Mouse (Mus musculus): ENCODE measurements around the gene Tecta. TPM values are rescaled to one million over a fixed set of nuclear protein-coding genes. Genes with fewer than 3 reads are reported as not detected.

Tecta gene
- total RNA-seq (2014; fragmentation: Nextera tagmentation) (not detected in 2 replicates), total RNA-seq (2017) (0.06 and 0.11 TPM in 2 replicates), polyA plus RNA-seq (2012) (not detected in 2 replicates)

- H3K27me3 ChIP-seq (ENCODE audit: insufficient read depth, low read length): peaks cover 39% of the 10 kb centered on the region
- ATAC-seq (ENCODE audit: extremely low read depth, insufficient number of reproducible peaks, low FRiP score, poor library complexity, severe bottlenecking) (no peak), DNase-seq (ENCODE audit: low spot score) (no peak)
- TF ChIP-seq TAL1 (conservative IDR thresholded peaks at IDR 0.05; ENCODE audit: low read depth, low read length) (no peak), GATA1 (IDR thresholded peaks at IDR 0.05; ENCODE audit: borderline replicate concordance, low read length) (no peak), POLR2AphosphoS5 (IDR thresholded peaks at IDR 0.05; ENCODE audit: insufficient replicate concordance, low read depth, low read length) (no peak), GATA2 (IDR thresholded peaks at IDR 0.05; ENCODE audit: borderline replicate concordance, low read depth, low read length) (no peak), CTCF (IDR thresholded peaks at IDR 0.05; ENCODE audit: low read depth, low read length) (no peak)
- H3K4me3 ChIP-seq (ENCODE audit: low read depth, low read length): no peak within 1 kb of the TSS
- no peaks in the 10 kb centered on the region for H3K9me3 ChIP-seq (replicated peaks)
- no peaks in the 10 kb centered on the region for H3K36me3 ChIP-seq (replicated peaks)
- H3K4me1 ChIP-seq (ENCODE audit: insufficient read depth, low read depth, low read length): peaks cover 8% of the 10 kb centered on the region
Observed at GRCm38 (mm10) chr9:42399829-42400228, at the start of gene Tecta. TSS of gene Tecta (minus strand) at chr9:42399929.

DNA sequence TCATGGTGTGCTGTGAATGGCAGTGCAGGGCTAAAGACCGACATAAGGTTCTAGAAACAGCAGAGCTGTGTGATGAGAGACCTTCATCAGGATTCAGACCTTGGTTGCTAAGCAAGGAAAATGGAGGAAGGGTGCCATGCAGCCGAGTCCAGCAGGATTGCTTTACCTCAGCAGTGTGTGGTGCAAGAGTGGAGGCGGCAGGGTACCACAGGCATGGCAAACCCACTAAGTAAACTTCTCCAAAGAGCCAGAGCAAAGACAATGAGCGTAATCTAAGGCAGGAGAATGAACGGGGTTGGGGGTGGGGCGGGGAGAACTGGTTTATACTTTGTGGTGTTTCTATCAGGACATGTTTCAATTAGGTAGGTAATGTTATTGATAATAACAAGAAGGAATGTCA lies 49.3 kb upstream of the Tecta start:
- ATAC-seq (ENCODE audit: extremely low read depth, insufficient number of reproducible peaks, low FRiP score, poor library complexity, severe bottlenecking) (no peak), DNase-seq (ENCODE audit: low spot score) (no peak)
- peaks cover 11% of the 10 kb centered on the region for H3K4me1 ChIP-seq (ENCODE audit: insufficient read depth, low read depth, low read length)
- TF ChIP-seq GATA2 (IDR thresholded peaks at IDR 0.05; ENCODE audit: borderline replicate concordance, low read depth, low read length): no peak
- no peak for TF ChIP-seq POLR2AphosphoS5 (IDR thresholded peaks at IDR 0.05; ENCODE audit: insufficient replicate concordance, low read depth, low read length)
- no peak for TF ChIP-seq CTCF (IDR thresholded peaks at IDR 0.05; ENCODE audit: low read depth, low read length)
- no peak for TF ChIP-seq GATA1 (IDR thresholded peaks at IDR 0.05; ENCODE audit: borderline replicate concordance, low read length)
- no peak for TF ChIP-seq TAL1 (conservative IDR thresholded peaks at IDR 0.05; ENCODE audit: low read depth, low read length)
- H3K4me3 ChIP-seq (ENCODE audit: low read depth, low read length): no peak overlapping the region
- no peaks in the 10 kb centered on the region for H3K27me3 ChIP-seq (ENCODE audit: insufficient read depth, low read length)
- H3K36me3 ChIP-seq (replicated peaks): peaks cover 92% of the 10 kb centered on the region
- H3K9me3 ChIP-seq (replicated peaks): no peaks in the 10 kb centered on the region

DNA sequence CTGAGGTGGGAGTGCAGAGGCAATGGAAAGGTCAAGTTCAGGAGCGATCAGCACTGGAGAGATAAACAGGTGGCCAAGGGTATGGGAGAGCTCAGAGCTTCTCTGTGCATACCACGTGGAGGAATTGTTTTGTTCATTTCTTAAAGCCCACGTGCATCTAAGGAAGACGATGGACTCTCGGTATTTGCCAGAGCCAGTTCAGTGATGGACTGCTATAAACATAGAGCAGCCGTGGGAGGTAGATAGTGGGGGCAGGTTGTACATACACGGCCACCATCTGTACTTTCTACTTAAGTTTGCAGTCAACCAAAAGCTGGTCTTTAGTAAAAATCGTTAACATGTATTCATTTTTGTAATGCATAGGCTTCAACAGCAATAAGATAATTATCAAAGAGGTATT lies 42.4 kb upstream of the Tecta start:
- Histone ChIP-seq H3K9me3 (replicated peaks) (no peaks in the 10 kb centered on the region), H3K4me1 (ENCODE audit: insufficient read depth, low read depth, low read length) (peaks cover 3% of the 10 kb centered on the region; the same call in 1 of the 2 replicates), H3K4me3 (ENCODE audit: low read depth, low read length) (no peak overlapping the region), H3K36me3 (replicated peaks) (peaks cover 95% of the 10 kb centered on the region), H3K27me3 (ENCODE audit: insufficient read depth, low read length) (no peaks in the 10 kb centered on the region)
- DNase-seq (ENCODE audit: low spot score) (no peak), ATAC-seq (ENCODE audit: extremely low read depth, insufficient number of reproducible peaks, low FRiP score, poor library complexity, severe bottlenecking) (no peak)
- TF ChIP-seq TAL1 (conservative IDR thresholded peaks at IDR 0.05; ENCODE audit: low read depth, low read length): no peak
- TF ChIP-seq POLR2AphosphoS5 (IDR thresholded peaks at IDR 0.05; ENCODE audit: insufficient replicate concordance, low read depth, low read length): no peak
- no peak for TF ChIP-seq GATA1 (IDR thresholded peaks at IDR 0.05; ENCODE audit: borderline replicate concordance, low read length)
- no peak for TF ChIP-seq CTCF (IDR thresholded peaks at IDR 0.05; ENCODE audit: low read depth, low read length)
- TF ChIP-seq GATA2 (IDR thresholded peaks at IDR 0.05; ENCODE audit: borderline replicate concordance, low read depth, low read length): no peak

DNA sequence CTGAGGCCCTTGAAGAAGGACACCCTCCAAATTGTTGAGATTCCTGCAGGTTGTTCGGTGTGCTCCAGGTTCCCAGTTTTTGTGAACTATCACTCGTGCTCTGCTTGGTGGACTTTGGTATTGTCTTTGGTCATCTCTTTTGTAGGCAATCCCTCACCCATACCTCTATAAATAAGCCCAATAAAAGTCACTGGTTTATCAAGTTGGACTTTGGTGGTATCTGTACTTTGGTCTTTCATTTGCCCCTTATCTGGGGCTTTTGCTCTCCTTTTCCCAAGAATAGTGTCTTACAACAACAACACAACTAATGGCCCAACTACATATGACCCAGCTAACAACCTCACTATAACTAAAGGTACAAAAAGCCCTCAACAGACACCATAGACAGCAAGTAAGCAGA lies 41.5 kb upstream of the Tecta start:
- DNase-seq (ENCODE audit: low spot score) (no peak), ATAC-seq (ENCODE audit: extremely low read depth, insufficient number of reproducible peaks, low FRiP score, poor library complexity, severe bottlenecking) (no peak)
- H3K4me3 ChIP-seq (ENCODE audit: low read depth, low read length): no peak overlapping the region
- no peaks in the 10 kb centered on the region for H3K9me3 ChIP-seq (replicated peaks)
- TF ChIP-seq GATA2 (IDR thresholded peaks at IDR 0.05; ENCODE audit: borderline replicate concordance, low read depth, low read length) (no peak), POLR2AphosphoS5 (IDR thresholded peaks at IDR 0.05; ENCODE audit: insufficient replicate concordance, low read depth, low read length) (no peak), TAL1 (conservative IDR thresholded peaks at IDR 0.05; ENCODE audit: low read depth, low read length) (no peak), GATA1 (IDR thresholded peaks at IDR 0.05; ENCODE audit: borderline replicate concordance, low read length) (no peak), CTCF (IDR thresholded peaks at IDR 0.05; ENCODE audit: low read depth, low read length) (no peak)
- H3K4me1 ChIP-seq (ENCODE audit: insufficient read depth, low read depth, low read length): peaks cover 11% of the 10 kb centered on the region
- H3K36me3 ChIP-seq (replicated peaks): peaks cover 96% of the 10 kb centered on the region
- H3K27me3 ChIP-seq (ENCODE audit: insufficient read depth, low read length): no peaks in the 10 kb centered on the region

DNA sequence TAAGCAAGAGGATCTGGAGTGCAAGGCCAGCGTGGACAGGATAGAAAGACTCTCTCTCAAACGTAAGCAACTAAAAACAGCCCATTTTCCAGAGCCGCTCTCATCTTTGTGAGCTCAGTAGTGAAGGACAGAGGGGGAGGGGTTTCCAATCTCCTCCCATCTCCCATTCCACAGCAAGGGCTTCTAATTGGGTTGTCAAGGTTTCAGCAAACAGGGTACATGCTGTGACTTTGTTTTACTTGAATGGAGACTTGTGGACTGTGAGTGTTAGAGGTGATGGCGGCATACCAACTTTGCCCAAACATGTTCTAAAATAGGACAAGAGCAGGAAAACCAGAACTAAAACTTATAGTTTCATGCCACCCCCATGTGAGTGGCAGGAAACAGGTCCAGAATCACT lies 39.7 kb upstream of the Tecta start:
- no peaks in the 10 kb centered on the region for H3K27me3 ChIP-seq (ENCODE audit: insufficient read depth, low read length)
- peaks cover 97% of the 10 kb centered on the region for H3K36me3 ChIP-seq (replicated peaks)
- no peaks in the 10 kb centered on the region for H3K9me3 ChIP-seq (replicated peaks)
- ATAC-seq (ENCODE audit: extremely low read depth, insufficient number of reproducible peaks, low FRiP score, poor library complexity, severe bottlenecking): no peak
- no peak overlapping the region for H3K4me3 ChIP-seq (ENCODE audit: low read depth, low read length)
- peaks cover 17% of the 10 kb centered on the region for H3K4me1 ChIP-seq (ENCODE audit: insufficient read depth, low read depth, low read length)
- DNase-seq (ENCODE audit: low spot score): no peak
- TF ChIP-seq GATA1 (IDR thresholded peaks at IDR 0.05; ENCODE audit: borderline replicate concordance, low read length): no peak
- no peak for TF ChIP-seq TAL1 (conservative IDR thresholded peaks at IDR 0.05; ENCODE audit: low read depth, low read length)
- no peak for TF ChIP-seq GATA2 (IDR thresholded peaks at IDR 0.05; ENCODE audit: borderline replicate concordance, low read depth, low read length)
- TF ChIP-seq CTCF (IDR thresholded peaks at IDR 0.05; ENCODE audit: low read depth, low read length): no peak
- no peak for TF ChIP-seq POLR2AphosphoS5 (IDR thresholded peaks at IDR 0.05; ENCODE audit: insufficient replicate concordance, low read depth, low read length)

DNA sequence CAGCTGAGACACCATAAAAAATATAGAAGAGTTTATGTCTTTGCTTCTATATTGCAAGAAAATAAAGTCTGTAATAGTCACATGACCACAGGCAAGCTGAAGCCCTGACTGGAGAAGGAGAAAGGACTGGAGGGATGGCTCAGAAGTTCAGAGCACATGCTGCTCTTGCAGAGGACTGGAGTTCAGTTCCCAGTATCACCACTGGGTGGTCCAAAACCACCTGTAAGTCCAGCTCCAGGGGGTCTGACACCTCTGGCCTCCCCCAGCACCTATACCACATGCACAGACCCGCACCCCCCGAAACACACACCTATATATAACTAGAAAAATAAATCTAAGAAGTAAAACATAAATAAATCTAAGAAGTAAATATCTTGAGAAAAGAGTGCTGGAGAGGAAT lies 32.4 kb upstream of the Tecta start:
- ATAC-seq (ENCODE audit: extremely low read depth, insufficient number of reproducible peaks, low FRiP score, poor library complexity, severe bottlenecking) (peak; percentile 22; the same call in 1 of the 2 replicates), DNase-seq (ENCODE audit: low spot score) (no peak)
- no peaks in the 10 kb centered on the region for H3K27me3 ChIP-seq (ENCODE audit: insufficient read depth, low read length)
- H3K9me3 ChIP-seq (replicated peaks): no peaks in the 10 kb centered on the region
- peaks cover 100% of the 10 kb centered on the region for H3K36me3 ChIP-seq (replicated peaks)
- H3K4me1 ChIP-seq (ENCODE audit: insufficient read depth, low read depth, low read length): peaks cover 15% of the 10 kb centered on the region
- no peak for TF ChIP-seq GATA1 (IDR thresholded peaks at IDR 0.05; ENCODE audit: borderline replicate concordance, low read length)
- no peak for TF ChIP-seq POLR2AphosphoS5 (IDR thresholded peaks at IDR 0.05; ENCODE audit: insufficient replicate concordance, low read depth, low read length)
- no peak for TF ChIP-seq GATA2 (IDR thresholded peaks at IDR 0.05; ENCODE audit: borderline replicate concordance, low read depth, low read length)
- TF ChIP-seq CTCF (IDR thresholded peaks at IDR 0.05; ENCODE audit: low read depth, low read length): no peak
- no peak for TF ChIP-seq TAL1 (conservative IDR thresholded peaks at IDR 0.05; ENCODE audit: low read depth, low read length)
- no peak overlapping the region for H3K4me3 ChIP-seq (ENCODE audit: low read depth, low read length)

Data from G1E (cell line).